Mouse (Mus musculus): ENCODE measurements around the gene Ola1.

The Ola1 gene

DNA sequence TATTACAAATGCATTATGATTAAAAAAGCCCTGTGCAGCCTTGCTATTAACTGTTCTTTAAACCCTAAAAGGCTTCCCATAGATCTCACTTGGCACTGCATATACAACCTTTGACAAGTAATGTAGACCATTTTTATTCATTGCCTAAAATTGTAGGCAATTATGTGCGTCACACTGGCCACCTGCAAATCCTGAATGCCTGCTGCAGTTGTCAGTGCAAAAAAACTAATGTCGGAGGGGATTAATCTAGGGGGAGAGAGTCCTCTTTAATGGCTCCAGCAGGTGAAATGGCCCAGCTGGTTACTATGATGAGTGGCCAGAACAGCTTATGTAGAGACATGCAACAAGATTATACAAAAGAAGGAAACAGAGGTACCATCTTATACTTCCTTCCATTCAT lies 75.0 kb downstream of the Ola1 start:
- no peak for DNase-seq

DNA sequence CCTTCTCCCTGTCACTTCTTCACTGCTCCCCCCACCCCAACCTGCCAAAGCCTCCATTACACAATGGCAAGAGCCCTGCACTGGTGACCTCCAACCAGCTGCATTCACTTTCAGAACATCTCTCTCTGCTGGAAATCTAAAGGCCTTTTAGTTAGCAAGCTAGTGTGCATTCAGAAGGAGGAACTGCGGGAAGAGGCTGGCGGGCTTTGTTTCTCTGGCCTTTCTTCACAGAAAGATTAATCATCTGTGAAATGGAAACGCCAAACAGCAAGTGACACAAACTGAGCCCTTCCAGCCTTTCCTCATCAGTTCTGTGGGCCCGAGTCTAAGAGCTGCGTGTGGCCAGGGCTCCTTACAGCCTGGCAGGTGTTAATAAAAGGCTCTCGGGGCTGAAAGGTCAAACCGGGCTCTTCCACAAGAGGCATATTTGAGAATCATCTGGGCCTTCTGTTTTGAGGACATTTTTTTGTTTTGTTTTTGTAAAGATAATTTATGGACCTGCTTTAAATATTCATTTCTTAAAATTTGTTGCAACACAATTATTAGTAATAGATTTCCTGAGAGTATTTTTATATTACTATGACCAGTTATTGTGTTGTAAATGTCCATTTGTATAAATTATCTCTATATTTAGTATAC lies 75.8 kb downstream of the Ola1 start:
- DNase-seq: no peak

DNA sequence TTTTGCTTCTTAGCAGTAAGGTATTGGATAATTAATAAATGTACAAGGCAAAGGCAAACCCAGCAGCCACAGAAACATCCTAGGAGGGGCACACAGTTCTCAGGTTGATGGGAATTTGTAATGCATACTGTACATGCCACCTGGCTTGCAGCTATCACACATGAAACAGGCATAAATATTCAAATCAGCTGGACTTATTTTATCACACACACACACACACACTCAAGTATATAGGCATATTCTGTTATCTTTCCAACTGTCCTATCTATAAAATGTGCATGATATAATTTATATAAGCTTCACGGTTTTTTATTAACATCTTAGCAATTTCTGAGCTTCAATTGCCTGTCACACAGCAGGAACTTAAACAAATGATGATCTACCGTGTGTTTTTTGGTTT lies 85.8 kb downstream of the Ola1 start:
- no peak for DNase-seq

DNA sequence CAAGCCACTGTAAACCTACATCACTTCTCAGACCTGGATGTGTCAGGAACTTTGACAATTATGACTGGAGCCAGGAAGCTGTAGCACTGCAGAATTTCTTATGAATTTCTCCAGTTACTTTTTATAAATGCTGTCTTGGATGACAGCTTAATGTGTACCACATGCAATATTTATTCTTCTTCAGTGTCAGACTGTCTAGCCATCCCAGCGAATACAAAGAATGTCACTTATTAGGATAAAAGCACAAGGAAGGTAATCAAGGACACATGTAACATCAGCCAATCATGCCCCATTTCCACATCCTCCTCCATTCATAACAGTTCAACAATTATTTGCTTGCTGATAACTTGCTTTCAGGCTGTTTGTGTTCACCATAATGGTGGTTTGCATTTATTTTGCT lies 91.0 kb downstream of the Ola1 start:
- no peak for DNase-seq

DNA sequence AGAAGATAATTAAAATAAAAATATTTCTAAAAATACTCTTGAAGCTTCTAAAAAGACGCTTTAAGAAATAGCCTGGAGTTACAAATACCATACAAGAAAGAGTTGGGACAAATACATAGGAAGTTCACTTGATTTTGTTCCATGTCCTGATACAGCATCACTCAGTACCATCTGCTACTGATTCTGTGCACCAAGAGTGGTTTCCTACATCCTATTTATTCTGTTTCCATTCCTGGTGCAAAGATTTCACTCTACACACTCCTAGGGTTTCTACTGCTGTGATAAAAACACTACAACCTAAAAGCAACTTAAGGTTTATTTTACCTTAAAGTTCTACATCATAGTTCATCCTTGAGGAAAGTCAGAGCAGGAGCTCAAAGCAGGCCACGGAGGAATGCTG lies 99.9 kb downstream of the Ola1 start:
- DNase-seq: no peak

DNA sequence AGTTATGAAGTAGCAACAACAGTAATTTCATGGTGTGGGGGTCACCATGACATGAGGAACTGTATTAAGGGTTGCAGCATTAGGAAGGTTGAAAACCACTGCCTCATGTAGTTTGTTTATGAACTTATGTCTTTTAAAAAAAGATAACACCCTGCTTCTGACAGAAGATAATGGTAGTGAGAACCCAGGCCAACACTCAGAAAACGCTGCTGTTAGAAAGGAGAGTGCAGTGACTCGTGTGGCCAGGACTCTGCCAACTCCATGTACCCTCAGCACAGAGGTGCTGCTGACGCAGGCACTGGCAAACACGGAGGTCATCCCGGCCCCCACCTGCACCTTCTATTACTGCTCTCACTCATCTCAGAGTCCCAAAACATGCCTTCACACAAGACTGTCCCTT lies 111.6 kb downstream of the Ola1 start:
- no peak for DNase-seq

DNA sequence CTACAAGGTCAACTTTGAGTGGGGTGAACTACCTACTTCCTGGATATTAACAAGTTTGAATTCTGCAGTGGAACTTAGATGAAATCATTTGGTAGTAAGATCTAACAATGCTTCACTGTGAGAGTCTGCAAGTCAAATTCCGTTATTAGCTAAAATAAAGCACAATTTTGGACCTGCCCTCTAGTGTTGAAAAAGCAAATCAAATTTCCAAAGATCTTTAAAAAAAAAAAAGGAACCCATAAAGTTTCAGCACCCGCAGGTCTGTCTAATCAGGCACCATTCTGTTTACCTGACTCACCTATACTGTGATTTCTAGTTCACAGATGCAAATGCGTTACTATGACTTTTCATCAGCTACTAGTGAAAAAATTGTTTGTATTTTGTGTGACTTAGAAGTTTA lies 122.2 kb downstream of the Ola1 start:
- DNase-seq: no peak

DNA sequence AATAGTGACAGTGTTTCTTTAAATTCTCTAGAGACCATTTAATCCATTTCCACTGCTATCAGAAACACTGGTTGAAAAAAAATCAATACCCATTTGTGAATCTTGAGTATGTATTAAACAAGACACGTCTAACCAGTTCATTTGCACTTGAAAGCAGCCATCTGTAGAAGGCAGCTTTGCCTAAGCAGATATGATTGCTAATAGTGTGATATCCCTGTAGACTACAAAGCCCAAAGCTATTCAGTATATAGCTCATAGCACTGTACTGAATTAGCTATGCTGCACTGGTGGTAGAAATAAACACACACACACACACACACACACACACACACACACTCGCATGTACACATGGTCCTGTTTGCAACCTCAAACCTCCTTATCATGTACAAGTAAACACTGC lies 123.4 kb downstream of the Ola1 start:
- no peak for DNase-seq

DNA sequence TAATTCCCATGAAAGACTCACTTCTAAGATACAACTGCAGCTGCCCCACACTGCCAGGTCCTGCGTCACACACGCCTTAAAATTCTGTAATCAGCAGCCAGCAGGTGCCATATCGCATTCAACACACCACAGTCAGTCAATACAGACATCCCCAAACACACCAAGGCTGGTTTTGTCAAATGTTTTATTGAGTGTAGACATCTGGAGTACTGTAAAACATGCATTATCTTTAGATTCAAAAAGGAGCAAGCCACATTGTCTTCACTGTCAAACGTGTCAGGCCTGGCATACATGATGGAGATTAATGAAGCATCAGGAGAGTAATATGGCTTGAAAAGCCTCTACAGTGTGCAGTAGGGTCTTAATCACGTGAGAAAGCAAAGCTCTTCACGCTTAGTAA lies 125.7 kb downstream of the Ola1 start:
- no peak for DNase-seq

DNA sequence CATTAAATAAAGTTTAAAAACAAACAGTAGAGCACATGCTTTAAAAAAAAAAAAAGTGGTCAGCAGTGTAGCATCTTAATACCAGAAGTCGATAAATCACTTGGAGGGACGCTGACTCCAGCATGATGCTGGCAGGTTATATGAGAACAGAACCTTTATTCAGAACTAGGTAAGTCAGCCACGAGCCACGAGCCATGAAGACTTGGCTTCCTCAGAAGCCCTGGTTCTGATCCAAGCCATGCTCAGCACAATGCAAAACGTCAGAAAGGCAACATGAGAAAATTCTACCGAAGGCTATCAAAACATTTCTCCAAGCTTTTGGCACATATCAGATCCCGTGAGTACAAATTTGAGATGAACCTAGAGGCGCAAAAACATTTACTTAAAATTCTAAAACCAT lies 127.4 kb downstream of the Ola1 start:
- no peak for DNase-seq

DNA sequence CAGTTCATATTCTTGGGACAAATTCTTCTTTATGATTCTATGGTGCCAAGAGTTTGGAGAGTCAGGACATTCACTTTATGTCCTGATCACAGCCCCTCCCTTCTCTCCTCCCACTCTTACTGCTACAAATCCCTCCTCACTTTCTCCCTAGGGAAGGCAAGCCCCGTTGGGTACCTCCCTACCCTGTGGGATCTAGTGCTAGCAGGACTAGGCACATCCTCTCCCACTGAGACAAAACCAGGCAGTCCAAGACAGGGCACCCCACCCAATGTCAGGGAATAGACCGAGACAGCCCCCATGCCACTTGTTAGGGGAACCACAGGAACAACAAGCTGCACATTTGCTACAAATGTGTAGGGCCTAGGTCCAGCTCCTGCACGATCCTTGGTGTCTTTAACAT lies 131.1 kb downstream of the Ola1 start:
- no peak for DNase-seq

DNA sequence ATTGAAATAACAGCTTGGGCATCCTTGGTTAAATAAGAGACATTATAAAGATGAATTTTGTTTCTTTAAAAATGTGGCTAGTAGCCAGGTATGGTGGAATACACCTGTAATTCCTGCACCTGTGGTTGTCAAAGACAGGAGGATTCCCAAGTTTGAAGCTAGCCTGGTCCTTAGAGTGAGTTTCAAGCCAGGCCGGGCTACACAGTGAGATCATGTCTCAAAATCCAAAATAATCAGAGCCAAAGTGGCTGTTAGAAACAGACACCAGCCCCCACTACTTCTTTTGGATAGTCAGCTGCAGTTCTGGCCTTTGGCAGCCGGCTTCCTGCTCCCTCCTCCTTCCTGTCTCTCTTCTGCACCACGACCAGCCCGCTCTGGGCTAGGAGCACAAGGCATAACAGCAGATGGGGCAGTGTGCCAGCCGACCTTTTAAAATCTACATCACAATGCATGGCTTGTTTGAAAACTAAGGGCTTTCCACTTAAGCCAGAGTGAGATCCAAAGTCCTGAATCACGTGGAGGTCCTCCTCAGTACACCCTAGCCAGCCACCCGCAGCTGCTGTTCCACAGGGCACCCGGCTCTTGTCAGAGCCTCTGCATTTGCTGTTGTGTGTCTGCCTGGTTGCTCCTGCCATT lies 132.9 kb downstream of the Ola1 start:
- DNase-seq: no peak

DNA sequence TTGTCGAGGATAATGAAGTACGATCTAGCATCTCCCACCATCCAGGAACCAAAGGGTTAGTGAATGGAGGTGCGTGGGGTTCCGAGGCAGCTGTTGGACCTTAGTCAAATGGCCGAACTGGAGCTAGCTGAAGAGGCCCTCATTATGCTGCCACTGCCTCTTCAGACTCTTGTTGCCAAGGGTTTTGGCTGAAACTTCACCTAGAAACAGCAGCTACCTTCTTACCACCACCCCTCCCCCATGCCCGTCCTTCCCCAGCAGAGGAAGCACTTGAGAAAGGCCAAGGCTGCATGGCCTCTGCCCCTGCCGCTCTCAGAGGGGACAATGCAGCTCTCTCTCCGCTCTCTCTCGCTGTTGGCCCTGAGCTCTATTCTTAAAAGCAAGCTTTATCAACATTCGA lies 136.2 kb downstream of the Ola1 start:
- no peak for DNase-seq

DNA sequence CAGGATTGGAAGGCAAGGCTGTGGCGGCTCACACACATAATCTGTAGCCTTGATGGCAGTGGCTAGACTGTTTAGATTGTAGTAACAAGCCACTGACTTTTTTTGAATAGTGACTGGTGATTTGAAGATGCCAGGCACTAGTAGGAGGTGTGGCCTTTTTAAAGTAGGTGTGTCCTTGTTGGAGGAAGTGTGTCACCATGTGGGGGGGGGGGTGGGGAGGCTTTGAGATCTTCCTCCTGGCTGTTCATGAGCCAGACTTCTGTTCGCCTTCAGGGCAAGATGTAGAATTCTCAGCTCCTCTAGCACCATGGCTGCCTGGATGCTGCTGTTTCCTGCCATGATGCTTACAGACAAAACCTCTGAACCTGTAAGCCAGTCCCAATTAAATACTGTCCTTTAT lies 136.9 kb downstream of the Ola1 start:
- DNase-seq: no peak

DNA sequence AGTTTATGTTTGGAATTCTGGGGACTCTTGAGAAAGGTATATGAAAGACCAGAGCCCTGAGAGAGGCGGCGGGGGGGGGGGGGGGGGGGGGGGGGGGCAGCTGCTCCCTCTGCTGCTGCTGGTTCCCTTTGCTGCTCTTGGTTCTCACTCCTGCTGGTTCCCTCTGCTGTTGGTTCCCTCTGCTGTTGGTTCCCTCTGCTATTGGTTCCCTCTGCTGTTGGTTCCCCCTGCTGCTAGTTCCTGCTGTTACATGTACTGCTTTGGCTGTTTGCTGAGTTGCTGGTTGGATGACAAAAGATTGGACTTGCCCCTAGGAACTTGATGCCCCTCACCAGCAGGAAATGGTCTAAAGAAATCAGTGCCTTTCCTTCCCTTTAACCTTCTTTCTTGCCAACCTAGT lies 138.6 kb downstream of the Ola1 start:
- DNase-seq: no peak

DNA sequence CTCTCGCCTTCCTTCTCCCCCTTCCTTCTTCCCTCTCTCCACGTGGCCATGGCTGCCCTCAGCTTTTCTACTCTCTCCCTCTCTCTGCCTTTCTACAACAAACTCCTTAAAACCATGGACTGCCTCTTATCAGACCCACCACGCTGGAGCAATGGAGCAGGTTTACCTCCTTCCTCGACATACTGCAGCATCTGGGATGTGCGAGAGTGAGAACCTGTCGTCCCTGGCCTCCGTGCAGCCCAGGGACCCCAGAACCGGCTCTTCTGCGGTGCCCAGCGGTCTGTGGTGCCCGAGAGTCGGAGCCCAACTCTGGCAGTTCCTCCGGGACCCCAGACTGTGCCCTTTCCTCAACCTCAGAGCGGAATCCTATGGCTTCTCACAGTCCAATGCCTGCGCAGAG lies 139.4 kb downstream of the Ola1 start:
- DNase-seq: no peak

DNA sequence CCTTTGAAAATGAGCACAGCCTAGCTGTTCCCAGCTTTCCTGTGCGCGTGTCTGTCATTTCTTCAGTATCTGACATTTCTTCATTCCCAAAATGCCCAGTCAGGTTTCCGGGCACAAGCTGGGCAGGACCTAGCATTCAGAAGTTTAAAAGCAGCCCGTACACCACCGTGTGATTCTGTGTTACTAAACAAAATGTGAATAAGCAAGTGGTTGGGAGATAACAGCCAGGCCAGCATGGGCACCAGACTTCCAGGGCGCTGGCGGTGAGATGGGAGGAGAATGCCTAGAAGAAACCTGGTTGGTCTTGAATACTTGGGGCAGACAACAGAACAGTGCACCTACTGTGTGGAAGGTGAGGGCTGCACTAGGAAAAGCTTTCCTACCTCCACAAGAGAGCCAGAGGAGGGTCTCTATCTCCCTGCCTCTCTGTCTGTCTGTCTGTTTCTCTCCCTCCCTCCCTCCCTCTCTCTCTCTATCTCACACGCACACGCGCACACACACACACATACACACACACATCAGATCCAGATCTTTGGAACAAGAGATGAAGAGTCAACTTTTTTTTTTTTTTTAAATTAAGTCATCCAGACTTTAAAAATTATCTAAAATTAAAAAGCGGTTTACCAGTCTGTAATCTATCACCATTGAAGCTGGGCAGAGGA lies 144.8 kb downstream of the Ola1 start:
- DNase-seq: no peak

DNA sequence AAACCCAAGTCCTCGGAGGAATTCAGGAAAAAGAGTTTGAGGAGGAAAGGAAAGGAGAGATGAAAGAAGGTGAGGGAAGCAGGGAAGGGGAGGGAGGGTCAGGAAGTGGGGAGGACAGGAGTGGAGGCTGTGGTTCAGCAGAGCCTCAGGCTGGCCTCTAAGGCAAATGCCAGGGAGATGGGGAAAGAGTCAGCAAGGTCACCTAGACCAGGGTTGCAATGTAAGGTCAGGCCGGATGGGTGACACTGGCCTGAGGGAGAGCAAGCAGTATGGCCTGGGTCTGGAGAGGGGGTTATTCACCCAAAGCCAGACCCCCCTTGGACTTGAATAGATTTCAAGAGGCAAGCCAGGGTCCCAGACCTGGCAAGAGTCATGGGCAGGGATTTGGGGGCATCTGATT lies 147.5 kb downstream of the Ola1 start:
- no peak for DNase-seq

DNA sequence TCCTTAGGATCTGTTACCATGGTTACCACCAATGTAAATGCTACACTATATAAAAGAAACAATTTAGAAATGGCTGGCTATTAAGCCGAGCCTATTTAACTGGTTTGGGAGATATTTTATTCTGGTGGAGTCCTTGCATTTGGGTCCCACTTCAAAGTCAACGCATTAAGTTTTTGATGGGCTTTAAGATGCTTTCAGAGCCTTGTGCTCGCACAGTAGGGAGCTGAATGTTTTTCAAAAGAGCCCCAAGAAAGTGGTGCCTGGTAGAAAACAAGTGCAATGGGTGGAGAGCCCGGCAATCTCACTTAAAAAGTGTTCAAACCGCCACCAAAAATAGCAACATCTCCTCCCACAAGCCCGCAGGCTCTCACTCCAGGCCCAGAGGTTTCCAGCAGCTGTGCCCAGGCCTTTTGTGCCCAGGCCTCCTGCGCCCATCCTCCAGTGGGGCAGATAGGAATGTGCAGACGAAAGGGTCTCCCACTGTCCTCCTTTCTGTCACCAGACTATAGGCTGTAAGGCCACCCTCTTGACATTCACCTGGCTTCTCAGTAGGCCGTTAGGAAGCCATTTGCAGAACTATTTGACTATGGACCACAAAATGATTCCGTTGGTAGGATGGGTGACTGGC lies 148.2 kb downstream of the Ola1 start:
- DNase-seq: no peak

DNA sequence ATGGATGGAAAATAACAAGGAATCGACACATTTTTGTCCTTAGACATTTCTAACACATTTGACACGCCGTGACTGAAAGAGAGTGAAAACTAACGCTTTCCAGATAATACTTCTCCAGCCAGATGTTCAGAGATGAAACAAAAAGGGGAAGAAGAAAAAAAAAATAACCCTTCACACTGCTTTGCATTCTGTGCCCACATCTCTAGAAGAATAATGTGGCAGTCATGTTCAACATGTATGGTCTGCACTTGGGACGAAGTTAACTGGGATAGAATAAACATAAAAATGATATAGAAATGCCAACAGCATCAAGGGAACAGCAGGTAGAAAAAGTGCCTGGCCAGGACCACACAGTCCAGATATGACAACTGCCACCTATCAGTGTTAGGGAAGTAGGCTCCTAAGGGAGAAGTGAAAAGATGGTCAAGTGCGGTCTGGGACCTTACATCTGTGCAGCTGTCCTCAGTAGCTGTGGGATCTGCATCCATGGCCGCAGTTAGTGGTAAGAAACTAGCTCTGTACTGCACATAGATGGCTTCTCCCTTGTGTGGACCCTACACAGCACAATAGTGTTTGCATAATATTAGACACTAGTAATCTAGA lies 149.4 kb downstream of the Ola1 start:
- no peak for DNase-seq

DNA sequence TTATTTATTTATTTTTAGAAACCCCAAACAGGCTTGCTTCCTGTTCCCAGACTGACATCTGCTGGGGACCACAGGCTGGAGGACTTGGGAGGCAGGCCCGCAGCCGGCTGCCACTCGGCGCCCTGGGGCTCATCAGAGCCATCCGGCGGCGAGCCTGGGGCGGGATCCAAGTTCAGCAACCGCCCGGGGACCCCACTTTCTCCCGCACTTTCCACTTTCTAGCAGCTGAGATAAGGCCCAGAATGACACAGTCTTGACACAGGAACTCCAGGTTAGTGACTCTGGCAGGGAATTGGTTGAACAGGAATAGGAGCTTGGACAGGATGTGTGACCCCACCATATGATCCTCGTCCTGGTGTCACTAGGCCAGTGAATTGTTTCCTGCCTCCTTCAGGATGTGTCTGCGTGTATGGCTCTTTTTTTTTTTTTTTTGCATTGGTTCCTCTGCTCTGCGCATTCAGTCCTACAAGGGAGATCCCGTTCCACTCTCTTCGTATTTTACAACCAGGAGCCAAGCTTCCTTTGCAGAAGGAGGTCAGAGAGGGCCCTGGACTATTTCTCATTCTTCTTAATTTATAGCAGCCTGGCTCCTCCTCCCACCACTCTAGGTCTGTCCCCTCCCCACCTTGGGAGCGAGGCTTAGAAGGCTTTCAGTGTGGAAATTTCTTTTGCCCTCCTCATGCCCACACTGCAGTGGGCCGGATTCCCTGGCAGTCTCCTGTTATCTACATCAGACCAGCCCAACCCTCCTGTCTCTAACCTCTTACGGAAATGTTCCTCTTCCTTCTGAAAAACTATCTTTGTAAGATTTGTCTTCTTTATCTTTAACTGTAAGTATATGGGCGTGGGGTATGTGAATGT lies 152.2 kb downstream of the Ola1 start:
- no peak for DNase-seq

DNA sequence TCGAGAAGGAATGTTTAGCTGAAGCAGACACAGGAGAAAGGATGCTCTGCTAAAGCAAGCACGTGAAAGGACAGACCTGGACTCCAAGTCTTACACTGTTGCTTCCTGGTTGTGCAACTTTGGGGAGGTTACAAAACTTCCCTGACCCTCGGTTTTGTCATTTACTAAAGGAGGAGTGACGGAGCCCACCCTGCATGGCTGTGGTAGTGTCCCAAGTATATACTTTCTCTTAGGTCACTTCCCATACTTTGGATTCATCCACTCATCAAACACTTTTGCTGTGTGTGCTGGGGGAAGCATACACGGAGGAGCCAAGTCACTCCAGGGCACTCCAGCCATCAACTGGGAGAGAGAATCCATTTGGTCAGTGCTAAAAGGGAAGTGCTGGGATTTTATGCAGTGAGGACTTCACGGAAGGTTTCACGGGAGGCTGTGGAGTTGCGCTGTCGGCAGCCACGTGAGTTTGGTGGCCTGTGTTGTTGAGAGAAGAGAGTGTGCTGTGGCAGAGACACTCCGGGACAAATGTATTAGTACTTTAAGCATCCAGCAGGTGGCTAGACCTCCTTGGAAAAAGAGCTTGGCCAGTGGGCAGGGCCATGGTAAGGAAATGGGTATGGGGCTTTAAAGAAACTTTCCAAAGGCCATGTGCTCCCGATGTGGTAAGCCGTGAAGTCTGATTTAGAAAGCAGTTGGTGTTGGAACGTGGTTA lies 154.7 kb downstream of the Ola1 start:
- no peak for DNase-seq

All from thymus, adult 18-20 months (tissue).